Mouse (Mus musculus) cerebellum, adult 2 months (tissue): Measurements from ENCODE around the gene Rgs9bp.

ENCODE experiments used
- CTCF ChIP-seq: fragments of 200-500 bp; IDR thresholded peaks from 2 replicates; pipeline ENCODE4 v1.5.1; 2011; ENCODE audit warnings: low read depth, mild to moderate bottlenecking, control low read depth, low read length, moderate library complexity, borderline replicate concordance; ENCODE audit not compliant: insufficient read depth
- POLR2A ChIP-seq: fragments of 200-500 bp; IDR thresholded peaks from 2 replicates; pipeline ENCODE4 v1.6.1; 2011; ENCODE audit warnings: low read length, control low read depth, borderline replicate concordance; ENCODE audit not compliant: insufficient read depth

DNA sequence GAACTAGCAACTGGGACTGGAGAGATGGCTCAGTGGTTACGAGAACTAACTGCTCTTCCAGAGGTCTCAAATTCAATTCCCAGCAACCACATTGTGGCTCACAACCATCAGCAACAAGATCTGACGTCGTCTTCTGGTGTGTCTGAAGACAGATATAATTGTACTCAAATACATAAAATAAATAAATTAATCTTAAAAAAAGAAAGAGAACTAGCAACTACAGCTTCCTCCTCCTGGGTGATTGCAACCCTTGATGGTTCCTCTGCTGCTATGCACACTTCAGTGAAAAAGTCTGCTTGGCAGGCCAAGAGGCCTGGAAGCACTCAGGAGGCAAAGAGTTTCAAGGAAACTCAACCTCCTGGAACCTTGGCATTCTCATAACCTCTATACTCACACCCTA is 55.4 kb downstream of the Rgs9bp start:
- TF ChIP-seq POLR2A (no peak), CTCF (no peak)
